Mouse (Mus musculus): Measurements from ENCODE around the gene Brdt. TPM values are rescaled to one million over a fixed set of nuclear protein-coding genes. Genes with fewer than 3 reads are reported as not detected.
"Not testable (repeated sequence)": the region's sequence is repeated elsewhere in the genome, so short reads cannot be mapped to it uniquely, and the experiment has no call there.

The Brdt gene
- polyA plus RNA-seq, 1 experiment from 2014 or later, result 2.1 TPM

- Histone ChIP-seq H3K9me3 (no peaks in the 10 kb centered on the region), H3K4me1 (no peaks in the 10 kb centered on the region), H3K4me3 (no peak overlapping the region), H3K27ac (no peak overlapping the region), H3K9ac (no peak overlapping the region), H3K27me3 (no peaks in the 10 kb centered on the region), H3K36me3 (no peaks in the 10 kb centered on the region), H3K4me2 (no peak overlapping the region)
- WGBS, result 48% methylated on average over 1 of the region's 1 CpGs
- ATAC-seq (ENCODE audit: borderline replicate concordance, extremely low read depth, low FRiP score, low TSS enrichment), result no peak
Observed at GRCm38 (mm10) chr5:107346214-107346613, 15.3 kb downstream of the Brdt start.

GRCm38 (mm10) chr5:107352566-107352965 is 21.6 kb downstream of the Brdt start:
- H3K27me3 ChIP-seq, result no peaks in the 10 kb centered on the region
- peaks cover 4% of the 10 kb centered on the region; the same call in 1 of the 2 replicates for H3K4me1 ChIP-seq
- H3K36me3 ChIP-seq, result no peaks in the 10 kb centered on the region
- no peak overlapping the region for H3K27ac ChIP-seq
- no peak overlapping the region for H3K4me3 ChIP-seq
- 91% methylated on average over 1 of the region's 1 CpGs for WGBS
- H3K9ac ChIP-seq, result no peak overlapping the region
- ATAC-seq (ENCODE audit: borderline replicate concordance, extremely low read depth, low FRiP score, low TSS enrichment), result no peak
- no peaks in the 10 kb centered on the region for H3K9me3 ChIP-seq
- H3K4me2 ChIP-seq, result no peak overlapping the region

- Histone ChIP-seq H3K36me3 (no peaks in the 10 kb centered on the region), H3K27me3 (no peaks in the 10 kb centered on the region), H3K4me3 (no peak overlapping the region), H3K27ac (no peak overlapping the region), H3K9ac (no peak overlapping the region), H3K9me3 (no peaks in the 10 kb centered on the region), H3K4me1 (peaks cover 4% of the 10 kb centered on the region; the same call in 1 of the 2 replicates), H3K4me2 (no peak overlapping the region)
- 55% methylated on average over 3 of the region's 3 CpGs for WGBS
- no peak for ATAC-seq (ENCODE audit: borderline replicate concordance, extremely low read depth, low FRiP score, low TSS enrichment)
Observed at GRCm38 (mm10) chr5:107353981-107354380, 23.0 kb downstream of the Brdt start.

- H3K27me3 ChIP-seq, result no peaks in the 10 kb centered on the region
- H3K9ac ChIP-seq, result no peak overlapping the region
- H3K4me2 ChIP-seq, result no peak overlapping the region
- ATAC-seq (ENCODE audit: borderline replicate concordance, extremely low read depth, low FRiP score, low TSS enrichment), result no peak
- peaks cover 10% of the 10 kb centered on the region for H3K4me1 ChIP-seq
- WGBS, result 13% methylated on average over 1 of the region's 1 CpGs
- no peak overlapping the region for H3K4me3 ChIP-seq
- H3K9me3 ChIP-seq, result no peaks in the 10 kb centered on the region
- no peak overlapping the region for H3K27ac ChIP-seq
- no peaks in the 10 kb centered on the region for H3K36me3 ChIP-seq
Observed at GRCm38 (mm10) chr5:107355801-107356200, 24.8 kb downstream of the Brdt start.

GRCm38 (mm10) chr5:107357723-107358122 is 26.8 kb downstream of the Brdt start:
- ATAC-seq (ENCODE audit: borderline replicate concordance, extremely low read depth, low FRiP score, low TSS enrichment), result no peak
- no peak overlapping the region for H3K9ac ChIP-seq
- WGBS, result 78% methylated on average over 8 of the region's 8 CpGs

GRCm38 (mm10) chr5:107359395-107360053 is 28.6 kb downstream of the Brdt start:
- WGBS, result 1% methylated on average over 32 of the region's 40 CpGs
- ATAC-seq (ENCODE audit: borderline replicate concordance, extremely low read depth, low FRiP score, low TSS enrichment), result peak; percentile 96
- Histone ChIP-seq H3K4me2 (peak overlapping the region; percentile 57), H3K27ac (peak overlapping the region; percentile 70), H3K9me3 (no peaks in the 10 kb centered on the region), H3K4me3 (peak overlapping the region; percentile 58), H3K9ac (peak overlapping the region; percentile 53), H3K4me1 (peaks cover 10% of the 10 kb centered on the region), H3K36me3 (no peaks in the 10 kb centered on the region), H3K27me3 (no peaks in the 10 kb centered on the region)

More at GRCm38 (mm10) chr5:107357723-107358122, 26.8 kb downstream of the Brdt start:
- H3K9me3 ChIP-seq, result no peaks in the 10 kb centered on the region
- no peaks in the 10 kb centered on the region for H3K36me3 ChIP-seq
- H3K27ac ChIP-seq, result no peak overlapping the region
- H3K27me3 ChIP-seq, result no peaks in the 10 kb centered on the region
- peaks cover 10% of the 10 kb centered on the region for H3K4me1 ChIP-seq
- no peak overlapping the region for H3K4me2 ChIP-seq
- H3K4me3 ChIP-seq, result no peak overlapping the region

- WGBS, result 21% methylated on average over 9 of the region's 9 CpGs
- peak overlapping the region; percentile 57 for H3K4me2 ChIP-seq
- peak overlapping the region; percentile 53 for H3K9ac ChIP-seq
- H3K27me3 ChIP-seq, result no peaks in the 10 kb centered on the region
- no peak for ATAC-seq (ENCODE audit: borderline replicate concordance, extremely low read depth, low FRiP score, low TSS enrichment)
- H3K27ac ChIP-seq, result peak overlapping the region; percentile 70
- H3K36me3 ChIP-seq, result no peaks in the 10 kb centered on the region
- H3K9me3 ChIP-seq, result no peaks in the 10 kb centered on the region
- peaks cover 10% of the 10 kb centered on the region for H3K4me1 ChIP-seq
- peak overlapping the region; percentile 58 for H3K4me3 ChIP-seq
Observed at GRCm38 (mm10) chr5:107360054-107360730, 29.2 kb downstream of the Brdt start.

GRCm38 (mm10) chr5:107370040-107370439 is 39.1 kb downstream of the Brdt start:
- no peak overlapping the region for H3K4me2 ChIP-seq
- H3K9me3 ChIP-seq, result no peaks in the 10 kb centered on the region
- WGBS, result 84% methylated on average over 3 of the region's 3 CpGs
- no peaks in the 10 kb centered on the region for H3K4me1 ChIP-seq
- no peak overlapping the region for H3K27ac ChIP-seq
- no peak overlapping the region for H3K9ac ChIP-seq
- no peaks in the 10 kb centered on the region for H3K27me3 ChIP-seq
- no peak for ATAC-seq (ENCODE audit: borderline replicate concordance, extremely low read depth, low FRiP score, low TSS enrichment)
- no peak overlapping the region for H3K4me3 ChIP-seq
- no peaks in the 10 kb centered on the region for H3K36me3 ChIP-seq

GRCm38 (mm10) chr5:107371335-107371734 is 40.4 kb downstream of the Brdt start:
- no peak overlapping the region for H3K27ac ChIP-seq
- no peak overlapping the region for H3K4me2 ChIP-seq
- H3K4me1 ChIP-seq, result no peaks in the 10 kb centered on the region
- H3K36me3 ChIP-seq, result no peaks in the 10 kb centered on the region
- H3K4me3 ChIP-seq, result no peak overlapping the region
- H3K27me3 ChIP-seq, result no peaks in the 10 kb centered on the region
- ATAC-seq (ENCODE audit: borderline replicate concordance, extremely low read depth, low FRiP score, low TSS enrichment), result no peak
- H3K9ac ChIP-seq, result no peak overlapping the region
- 85% methylated on average over 5 of the region's 5 CpGs for WGBS
- no peaks in the 10 kb centered on the region for H3K9me3 ChIP-seq

GRCm38 (mm10) chr5:107373256-107373655 is 42.3 kb downstream of the Brdt start:
- Histone ChIP-seq H3K27me3 (no peaks in the 10 kb centered on the region), H3K9me3 (no peaks in the 10 kb centered on the region), H3K36me3 (no peaks in the 10 kb centered on the region), H3K9ac (no peak overlapping the region), H3K4me2 (no peak overlapping the region), H3K27ac (no peak overlapping the region), H3K4me1 (no peaks in the 10 kb centered on the region), H3K4me3 (no peak overlapping the region)
- WGBS, result 80% methylated on average over 4 of the region's 4 CpGs
- no peak for ATAC-seq (ENCODE audit: borderline replicate concordance, extremely low read depth, low FRiP score, low TSS enrichment)

GRCm38 (mm10) chr5:107386448-107386847 is 55.5 kb downstream of the Brdt start:
- H3K9ac ChIP-seq; H3K9me3 ChIP-seq; H3K27ac ChIP-seq; H3K4me2 ChIP-seq; ATAC-seq (ENCODE audit: borderline replicate concordance, extremely low read depth, low FRiP score, low TSS enrichment); H3K36me3 ChIP-seq; H3K4me1 ChIP-seq; H3K4me3 ChIP-seq; H3K27me3 ChIP-seq: not testable (repeated sequence)

GRCm38 (mm10) chr5:107387788-107388187 is 56.8 kb downstream of the Brdt start:
- Histone ChIP-seq H3K4me3 (no peak overlapping the region), H3K27ac (no peak overlapping the region), H3K4me2 (no peak overlapping the region), H3K27me3 (no peaks in the 10 kb centered on the region), H3K9me3 (no peaks in the 10 kb centered on the region), H3K9ac (no peak overlapping the region), H3K4me1 (no peaks in the 10 kb centered on the region), H3K36me3 (no peaks in the 10 kb centered on the region)
- 91% methylated on average over 1 of the region's 1 CpGs for whole genome bisulfite sequencing
- no peak for ATAC-seq (ENCODE audit: borderline replicate concordance, extremely low read depth, low FRiP score, low TSS enrichment)
